Mouse (Mus musculus) ES-E14 (cell line): ENCODE results near the gene Pacsin3. TPM values are rescaled to one million over a fixed set of nuclear protein-coding genes. Genes with fewer than 3 reads are reported as not detected.

Source experiments
- DNase-seq: peaks from one replicate; pipeline ENCODE4 v3.0.0-alpha.2; 2013; ENCODE audit warnings: low read depth, low spot score
- H3K27ac ChIP-seq: 2 replicates; pipeline ENCODE4 v1.5.1; 2012; ENCODE audit warnings: low read depth, mild to moderate bottlenecking, low read length, moderate library complexity, mixed read lengths; ENCODE audit not compliant: poor library complexity, insufficient read depth, severe bottlenecking
- H3K36me3 ChIP-seq: 2 replicates; pipeline ENCODE4 v1.6.1; 2012; ENCODE audit warnings: mild to moderate bottlenecking, low read length, moderate library complexity, mixed read lengths; ENCODE audit not compliant: control insufficient read depth, poor library complexity, insufficient read depth, severe bottlenecking
- H3K4me1 ChIP-seq, 2 experiments: fragments of 150-350 bp in 1 of 2; sonication (generic) in 1 of 2; 2 replicates each; pipeline ENCODE4 v1.6.1; 2012; ENCODE audit warnings: low read length in 2 of 2, mild to moderate bottlenecking in 1 of 2, mixed read lengths in 1 of 2; ENCODE audit not compliant: control insufficient read depth in 2 of 2, insufficient read depth in 2 of 2, poor library complexity in 1 of 2
- H3K4me3 ChIP-seq, 2 experiments: fragments of 150-350 bp in 1 of 2; sonication (generic) in 1 of 2; 2 replicates each; pipeline ENCODE4 v1.5.1; 2012; ENCODE audit warnings: low read length in 2 of 2, low read depth in 1 of 2, mild to moderate bottlenecking in 1 of 2, mixed read lengths in 1 of 2; ENCODE audit not compliant: insufficient read depth in 1 of 2, poor library complexity in 1 of 2, severe bottlenecking in 1 of 2
- H3K9ac ChIP-seq: 2 replicates; pipeline ENCODE4 v1.6.1; 2012; ENCODE audit warnings: low read depth, mild to moderate bottlenecking, low read length, mixed read lengths; ENCODE audit not compliant: poor library complexity, insufficient read depth, severe bottlenecking
- H3K9me3 ChIP-seq: fragments of 150-350 bp; sonication (generic); 2 replicates; pipeline ENCODE4 v1.6.1; 2012; ENCODE audit warnings: low read depth, mild to moderate bottlenecking, low read length; ENCODE audit not compliant: control insufficient read depth, insufficient read depth
- CHD2 ChIP-seq: IDR thresholded peaks from 2 replicates; pipeline ENCODE4 v1.6.1; 2014; ENCODE audit warnings: mild to moderate bottlenecking, low read depth, low read length, inconsistent platforms
- HCFC1 ChIP-seq: IDR thresholded peaks from 2 replicates; pipeline ENCODE4 v1.6.1; 2012; ENCODE audit warnings: low read length, inconsistent platforms, borderline replicate concordance; ENCODE audit not compliant: insufficient read depth
- MAFK ChIP-seq: IDR thresholded peaks from 2 replicates; pipeline ENCODE4 v1.6.1; 2014; ENCODE audit warnings: mild to moderate bottlenecking, low read depth, low read length, inconsistent platforms; ENCODE audit not compliant: insufficient read depth
- ZC3H11A ChIP-seq: IDR thresholded peaks from 2 replicates; pipeline ENCODE4 v1.6.1; 2012; ENCODE audit warnings: low read depth, mild to moderate bottlenecking, inconsistent platforms, low read length, borderline replicate concordance
- ZNF384 ChIP-seq: IDR thresholded peaks from 2 replicates; pipeline ENCODE4 v1.6.1; 2012; ENCODE audit warnings: low read depth, low read length, inconsistent platforms
- in situ Hi-C, 2 experiments: fragments of 600-800 bp; cut with MboI; formaldehyde crosslinking; loops; one replicate each; pipeline ENCODE4 v1.15.1; 2025; ENCODE audit warnings: low sequenced_read_pairs in 2 of 2, inconsistent platforms in 1 of 2; ENCODE audit not compliant: unreplicated experiment in 2 of 2
- total RNA-seq: library from RNA; depleted of rRNA; stranded (reverse); fragments of 300-350 nt; gene quantifications from 2 replicates; pipeline ENCODE4 v1.2.3, GENCODE M21; 2012

Gene Pacsin3
- total RNA-seq, 1 experiment, result 11.1 TPM

GRCm38 (mm10) chr2:91284375-91285199, 28.8 kb downstream of the Pacsin3 start:
- H3K36me3 ChIP-seq, result no peaks in the 10 kb centered on the region
- H3K4me1 ChIP-seq, result peaks cover 0 to 2% of the 10 kb centered on the region in 2 experiments; a peak in 2 of 4 replicates
- TF ChIP-seq MAFK (no peak), HCFC1 (no peak), CHD2 (no peak), ZNF384 (no peak)
- no peak overlapping the region for H3K27ac ChIP-seq
- H3K4me3 ChIP-seq, result no peak overlapping the region
- H3K9me3 ChIP-seq, result no peaks in the 10 kb centered on the region
- H3K9ac ChIP-seq, result no peak overlapping the region
- no peak for DNase-seq
- in situ Hi-C loops, result loop anchor here (10.0 kb wide), 2 partner anchors 190 to 200 kb away; no protein-coding TSS in a partner anchor

GRCm38 (mm10) chr2:91285885-91286505, 30.2 kb downstream of the Pacsin3 start:
- no peak overlapping the region for H3K4me3 ChIP-seq
- no peak overlapping the region for H3K9ac ChIP-seq
- no peak overlapping the region for H3K27ac ChIP-seq
- peak; percentile 91 for TF ChIP-seq ZC3H11A
- no peak for TF ChIP-seq CHD2
- no peak; the same call in 1 of the 2 replicates for TF ChIP-seq ZNF384
- no peak for TF ChIP-seq HCFC1
- TF ChIP-seq MAFK, result no peak
- in situ Hi-C loops, result loop anchor here (10.0 kb wide), 2 partner anchors 189 to 199 kb away; no protein-coding TSS in a partner anchor
- no peaks in the 10 kb centered on the region for H3K9me3 ChIP-seq
- peaks cover 0 to under 1% of the 10 kb centered on the region in 2 experiments; a peak in 2 of 4 replicates for H3K4me1 ChIP-seq
- DNase-seq, result peak; percentile 54
- no peaks in the 10 kb centered on the region for H3K36me3 ChIP-seq

- Histone ChIP-seq H3K36me3 (no peaks in the 10 kb centered on the region), H3K9ac (no peak overlapping the region), H3K4me3 (no peak overlapping the region), H3K27ac (no peak overlapping the region), H3K9me3 (no peaks in the 10 kb centered on the region), H3K4me1 (no peaks in the 10 kb centered on the region; a peak in 2 of 4 replicates)
- no peak for DNase-seq
- TF ChIP-seq HCFC1, result no peak
- no peak for TF ChIP-seq ZC3H11A
- TF ChIP-seq MAFK, result no peak
- no peak for TF ChIP-seq CHD2
- no peak for TF ChIP-seq ZNF384
- in situ Hi-C loops, result loop anchor here (10.0 kb wide), 2 partner anchors 187 to 197 kb away; no protein-coding TSS in a partner anchor
These were observed 31.8 kb downstream of the Pacsin3 start for GRCm38 (mm10) chr2:91287563-91287962.

- H3K27ac ChIP-seq, result no peak overlapping the region
- H3K9me3 ChIP-seq, result no peaks in the 10 kb centered on the region
- H3K4me1 ChIP-seq, result peaks cover 0 to 2% of the 10 kb centered on the region in 2 experiments; a peak in 2 of 4 replicates
- DNase-seq, result no peak
- no peak overlapping the region for H3K4me3 ChIP-seq
- in situ Hi-C loops, result no loop called here
- no peaks in the 10 kb centered on the region for H3K36me3 ChIP-seq
- TF ChIP-seq MAFK (no peak), CHD2 (no peak), ZNF384 (no peak), ZC3H11A (no peak), HCFC1 (no peak)
- no peak overlapping the region for H3K9ac ChIP-seq
These were observed 35.6 kb downstream of the Pacsin3 start for GRCm38 (mm10) chr2:91291197-91292007.
